Mouse (Mus musculus) limb, embryonic 11.5 days (tissue): ENCODE data around the gene Prl8a1. TPM values are rescaled to one million over a fixed set of nuclear protein-coding genes. Genes with fewer than 3 reads are reported as not detected.

Experiments
- ATAC-seq: fragments of 200-750 bp; cut with Nextera tagmentation; 2 replicates; pipeline ENCODE4 v1.8.0; 2017; ENCODE audit warnings: low read depth; ENCODE audit not compliant: insufficient number of reproducible peaks, low FRiP score, low TSS enrichment
- DNase-seq: peaks from one replicate; pipeline ENCODE4 v3.0.0-alpha.2; 2015; ENCODE audit warnings: low spot score
- H3K27ac ChIP-seq: fragments of 300-500 bp; sonication (generic); replicated peaks from 2 replicates; pipeline ENCODE4 v1.5.1; 2014; ENCODE audit warnings: low read depth, mild to moderate bottlenecking, low read length
- H3K27me3 ChIP-seq: fragments of 300-500 bp; sonication (generic); 2 replicates; pipeline ENCODE4 v1.6.1; 2014; ENCODE audit warnings: mild to moderate bottlenecking, low read length, mixed read lengths; ENCODE audit not compliant: control insufficient read depth, insufficient read depth
- H3K36me3 ChIP-seq: fragments of 300-500 bp; sonication (generic); 2 replicates; pipeline ENCODE4 v1.6.1; 2014; ENCODE audit warnings: mild to moderate bottlenecking, low read length, moderate library complexity, mixed read lengths; ENCODE audit not compliant: control insufficient read depth, insufficient read depth
- H3K4me1 ChIP-seq: fragments of 300-500 bp; sonication (generic); 2 replicates; pipeline ENCODE4 v1.6.1; 2014; ENCODE audit warnings: low read length, mixed read lengths; ENCODE audit not compliant: control insufficient read depth, insufficient read depth
- H3K4me2 ChIP-seq: fragments of 300-500 bp; sonication (generic); 2 replicates; pipeline ENCODE4 v1.6.1; 2014; ENCODE audit warnings: low read depth, mild to moderate bottlenecking, moderate library complexity; ENCODE audit not compliant: severe bottlenecking
- H3K4me3 ChIP-seq: fragments of 300-500 bp; sonication (generic); 2 replicates; pipeline ENCODE4 v1.5.1; 2014; ENCODE audit warnings: low read depth, low read length
- H3K9ac ChIP-seq: fragments of 300-500 bp; sonication (generic); 2 replicates; pipeline ENCODE4 v1.6.1; 2014; ENCODE audit warnings: mild to moderate bottlenecking, low read length
- H3K9me3 ChIP-seq: fragments of 300-500 bp; sonication (generic); 2 replicates; pipeline ENCODE4 v1.6.1; 2016; ENCODE audit warnings: low read length; ENCODE audit not compliant: control insufficient read depth
- WGBS: fragments of 180-500 bp; shearing (Covaris S2); extraction: QIAGEN DNeasy Blood & Tissue Kit; methylation state at CpG from one replicate; pipeline ENCODE4 v1.1.7; 2014; 5-methylcytosine and 5-hydroxymethylcytosine counted together
- polyA plus RNA-seq: library from polyadenylated mRNA; unstranded; fragments of >200 nt; fragmentation: Nextera tagmentation; extraction: Ambion mirVana; gene quantifications from 2 replicates; pipeline ENCODE4 v1.2.1, GENCODE M21; 2014

The Prl8a1 gene
- polyA plus RNA-seq = not detected in 2 replicates

DNA sequence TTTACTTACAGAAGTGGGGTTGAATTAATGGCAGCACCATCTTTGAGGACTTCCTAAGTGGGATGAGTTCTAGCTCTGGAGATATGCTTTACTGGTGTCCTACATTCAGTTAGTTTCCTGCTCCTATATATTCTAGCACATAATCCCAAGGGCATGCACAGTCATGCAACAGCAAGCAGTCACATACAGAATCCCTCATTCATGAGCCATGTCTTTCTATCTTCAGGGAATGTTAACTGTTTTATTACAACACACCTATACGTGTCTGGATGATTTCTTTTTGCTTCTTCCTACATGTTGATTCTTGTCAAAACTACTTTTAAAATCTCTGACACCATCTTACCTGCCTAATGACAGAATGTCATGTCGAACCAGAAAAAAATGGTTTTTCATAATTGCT is at the start of gene Prl8a1:
Prl8a1 (minus strand) TSS at position 101 of the 400 bp plus-strand sequence.
- Histone ChIP-seq H3K27ac (no peak within 1 kb of the TSS), H3K27me3 (no peaks in the 10 kb centered on the region), H3K4me2 (no peak within 1 kb of the TSS), H3K4me3 (no peak within 1 kb of the TSS), H3K4me1 (no peaks in the 10 kb centered on the region), H3K9ac (no peak within 1 kb of the TSS), H3K36me3 (no peaks in the 10 kb centered on the region), H3K9me3 (no peaks in the 10 kb centered on the region)
- DNase-seq = no peak
- no peak for ATAC-seq
- WGBS = 83% methylated on average over 2 of the region's 2 CpGs

DNA sequence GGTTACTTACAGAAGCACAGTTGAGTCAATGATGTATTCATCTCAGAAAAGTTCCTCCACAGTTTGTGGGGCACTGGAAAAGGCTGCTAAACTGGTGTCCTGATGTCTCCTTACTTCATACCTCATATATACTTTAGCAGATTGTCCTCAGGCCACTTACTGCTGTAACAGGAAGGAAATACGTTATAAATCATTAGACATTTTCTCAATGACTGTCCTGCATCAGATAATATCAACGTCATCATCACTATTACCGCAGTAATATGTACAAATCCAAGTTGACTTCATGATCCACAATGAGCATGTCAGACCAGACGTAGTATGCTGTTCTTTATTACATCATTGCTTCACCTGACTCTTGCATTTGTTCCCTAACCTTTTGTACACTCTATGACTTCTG is 28.5 kb upstream of the Prl8a1 start, which contains the start of gene Prl7b1:
Prl7b1 (minus strand) TSS at position 101 of the 400 bp plus-strand sequence.
- 75% methylated on average over 4 of the region's 4 CpGs for WGBS
- Histone ChIP-seq H3K4me3 (no peak within 1 kb of the TSS), H3K4me1 (no peaks in the 10 kb centered on the region), H3K27ac (no peak within 1 kb of the TSS), H3K27me3 (no peaks in the 10 kb centered on the region), H3K9ac (no peak within 1 kb of the TSS), H3K36me3 (no peaks in the 10 kb centered on the region), H3K9me3 (no peaks in the 10 kb centered on the region), H3K4me2 (no peak within 1 kb of the TSS)
- no peak for ATAC-seq
- no peak for DNase-seq

GRCm38 (mm10) chr13:27564506-27564905 is 17.5 kb downstream of the Prl8a1 start, which contains the start of gene Prl8a9:
Prl8a9 (minus strand) TSS chr13:27564606.
- 81% methylated on average over 2 of the region's 2 CpGs for WGBS
- no peaks in the 10 kb centered on the region for H3K27me3 ChIP-seq
- DNase-seq (no peak), ATAC-seq (no peak)
- no peaks in the 10 kb centered on the region for H3K9me3 ChIP-seq
- no peak within 1 kb of the TSS for H3K27ac ChIP-seq
- no peaks in the 10 kb centered on the region for H3K4me1 ChIP-seq
- no peak within 1 kb of the TSS for H3K4me2 ChIP-seq
- H3K9ac ChIP-seq = no peak within 1 kb of the TSS
- no peaks in the 10 kb centered on the region for H3K36me3 ChIP-seq
- no peak within 1 kb of the TSS for H3K4me3 ChIP-seq

DNA sequence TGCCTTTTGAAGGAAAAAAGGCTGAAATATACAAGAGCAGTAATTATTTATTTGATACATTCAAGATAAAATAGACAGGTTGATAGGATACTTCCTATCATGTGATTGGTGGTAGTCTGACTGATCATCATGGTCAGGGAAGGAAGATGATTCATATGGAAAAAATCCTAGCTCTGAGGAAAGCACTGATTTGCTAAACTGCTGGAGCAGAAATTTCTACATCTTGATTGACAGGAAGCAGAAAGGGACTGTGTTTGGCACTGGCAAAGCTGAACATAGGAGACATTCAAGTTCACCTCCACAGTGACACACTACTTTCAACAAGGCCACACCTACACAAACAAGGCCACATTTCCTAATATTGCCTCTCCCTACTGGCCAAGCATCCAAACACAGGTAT is 28.6 kb downstream of the Prl8a1 start:
- H3K27ac ChIP-seq = no peak overlapping the region
- H3K27me3 ChIP-seq = no peaks in the 10 kb centered on the region
- no peak overlapping the region for H3K9ac ChIP-seq
- DNase-seq = no peak
- H3K4me3 ChIP-seq = no peak overlapping the region
- H3K36me3 ChIP-seq = no peaks in the 10 kb centered on the region
- ATAC-seq = no peak
- H3K4me2 ChIP-seq = no peak overlapping the region
- H3K9me3 ChIP-seq = no peaks in the 10 kb centered on the region
- no peaks in the 10 kb centered on the region for H3K4me1 ChIP-seq

Other genes starting within 250 kb of the Prl8a1 start
- gene Prl8a2, start 236.5 kb downstream of the Prl8a1 start, polyA plus RNA-seq = not detected in 2 replicates
- gene Prl2b1, start 191.3 kb downstream of the Prl8a1 start, polyA plus RNA-seq = not detected in 2 replicates
- not detected in 2 replicates for gene Prl8a6, start 143.5 kb downstream of the Prl8a1 start, polyA plus RNA-seq
- gene Prl8a8, start 69.0 kb downstream of the Prl8a1 start, polyA plus RNA-seq = not detected in 2 replicates
- not detected in 2 replicates for gene Prl8a9, start 17.6 kb downstream of the Prl8a1 start, polyA plus RNA-seq
- not detected in 2 replicates for gene Prl7b1, start 28.4 kb upstream of the Prl8a1 start, polyA plus RNA-seq
- gene Prl7a1, start 60.3 kb upstream of the Prl8a1 start, polyA plus RNA-seq = not detected in 2 replicates
- gene Prl7a2, start 85.9 kb upstream of the Prl8a1 start, polyA plus RNA-seq = not detected in 2 replicates
- not detected in 2 replicates for gene Prl7d1, start 134.6 kb upstream of the Prl8a1 start, polyA plus RNA-seq
- gene Prl7c1, start 198.6 kb upstream of the Prl8a1 start, polyA plus RNA-seq = not detected in 2 replicates
- not detected in 2 replicates for gene Prl2a1, start 219.5 kb upstream of the Prl8a1 start, polyA plus RNA-seq